Mouse (Mus musculus): ENCODE measurements around the gene Ifrd1. TPM values are rescaled to one million over a fixed set of nuclear protein-coding genes. Genes with fewer than 3 reads are reported as not detected.

Gene Ifrd1
- polyA plus RNA-seq, 1 experiment from 2014 or later = 122 TPM

DNA sequence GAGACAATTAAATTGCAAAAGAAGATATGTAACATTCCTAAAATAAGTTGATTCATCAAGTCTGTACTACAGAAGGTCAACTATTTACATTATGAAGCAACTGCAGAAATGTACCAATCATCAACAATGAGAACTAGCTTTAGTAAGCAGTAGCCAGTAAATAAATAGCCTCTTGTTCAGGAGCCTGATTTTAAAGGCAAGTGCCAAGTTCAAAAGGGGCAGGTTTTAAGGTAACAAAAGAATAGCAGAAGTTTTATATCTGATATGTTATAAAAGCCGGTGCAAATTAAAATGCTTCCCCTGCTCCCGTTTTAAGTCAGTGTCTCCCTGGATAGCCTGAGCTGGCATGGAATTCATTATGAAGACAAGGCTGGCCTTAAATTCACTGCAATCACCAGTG is 30.5 kb downstream of the Ifrd1 start:
- WGBS = 90% methylated on average over 2 of the region's 2 CpGs
- no peak overlapping the region for H3K4me2 ChIP-seq (replicated peaks; ENCODE audit: low read depth)
- H3K9ac ChIP-seq (ENCODE audit: low read length) = no peak overlapping the region
- TF ChIP-seq CTCF (IDR thresholded peaks at IDR 0.05; ENCODE audit: low read depth) (no peak), EP300 (optimal IDR thresholded peaks at IDR 0.05) (no peak)
- peaks cover 13% of the 10 kb centered on the region; the same call in 1 of the 2 replicates for H3K36me3 ChIP-seq (ENCODE audit: control insufficient read depth, insufficient read depth, low read length)
- no peaks in the 10 kb centered on the region for H3K27me3 ChIP-seq (ENCODE audit: control insufficient read depth, insufficient read depth, low read length)
- no peak overlapping the region for H3K4me3 ChIP-seq (ENCODE audit: low read depth, low read length)
- no peaks in the 10 kb centered on the region for H3K9me3 ChIP-seq (ENCODE audit: control insufficient read depth, low read length)
- DNase-seq (ENCODE audit: low spot score) (no peak), ATAC-seq (ENCODE audit: low FRiP score, low TSS enrichment) (no peak)
- H3K4me1 ChIP-seq (replicated peaks; ENCODE audit: control insufficient read depth, insufficient read depth) = 0 out of 2 replicates have a peak, but pooled peaks cover 3% of the 10 kb centered on the region
- H3K27ac ChIP-seq (replicated peaks) = no peak overlapping the region

DNA sequence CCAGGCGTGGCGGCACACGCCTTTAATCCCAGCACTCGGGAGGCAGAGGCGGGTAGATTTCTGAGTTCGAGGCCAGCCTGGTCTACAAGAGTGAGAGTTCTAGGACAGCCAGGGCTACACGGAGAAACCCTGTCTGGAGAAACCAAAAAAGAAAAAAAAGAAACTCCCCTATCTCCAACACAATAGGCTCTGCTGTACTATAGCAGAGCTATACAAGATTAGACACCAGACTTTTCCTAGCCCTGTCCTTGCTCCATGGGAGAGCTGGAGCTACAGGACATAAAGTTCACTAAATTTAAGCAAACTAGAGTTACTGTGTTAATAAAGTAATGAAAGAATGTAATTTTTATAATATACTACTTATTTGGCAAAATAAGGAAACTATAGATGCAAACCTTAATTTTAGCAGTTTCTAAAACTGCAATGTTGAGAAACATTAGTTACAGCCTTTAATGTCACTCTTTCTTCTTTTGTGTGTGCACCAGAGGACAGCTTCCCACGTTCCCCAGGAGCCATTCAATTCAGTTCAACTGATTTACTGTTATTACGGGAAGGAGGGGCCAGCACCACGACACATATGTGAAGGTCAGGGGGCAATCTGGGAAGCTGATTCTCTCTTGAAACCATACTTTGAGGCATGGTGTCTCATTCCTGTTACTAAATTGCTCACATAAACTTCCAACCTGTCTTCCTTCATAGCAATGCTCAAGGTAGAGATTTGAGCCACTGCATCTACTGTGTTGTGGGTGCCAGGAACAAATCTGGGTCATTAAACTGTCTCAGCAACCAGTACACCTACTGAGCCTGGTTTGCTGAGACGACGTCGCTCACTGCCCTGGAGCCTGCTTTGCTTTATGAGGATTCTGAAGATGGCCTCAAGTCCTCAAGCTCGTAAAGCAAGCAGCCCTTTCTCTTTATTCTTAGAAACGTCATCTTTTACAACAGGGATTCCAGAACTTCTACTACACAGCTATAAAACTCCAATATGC is 33.1 kb downstream of the Ifrd1 start:
- ATAC-seq (ENCODE audit: low FRiP score, low TSS enrichment) = no peak
- no peak overlapping the region for H3K9ac ChIP-seq (ENCODE audit: low read length)
- TF ChIP-seq EP300 (optimal IDR thresholded peaks at IDR 0.05) (no peak), CTCF (IDR thresholded peaks at IDR 0.05; ENCODE audit: low read depth) (no peak)
- H3K36me3 ChIP-seq (ENCODE audit: control insufficient read depth, insufficient read depth, low read length) = peaks cover 18% of the 10 kb centered on the region
- 92% methylated on average over 15 of the region's 15 CpGs for WGBS
- H3K27me3 ChIP-seq (ENCODE audit: control insufficient read depth, insufficient read depth, low read length) = no peaks in the 10 kb centered on the region
- H3K4me3 ChIP-seq (ENCODE audit: low read depth, low read length) = no peak overlapping the region
- no peaks in the 10 kb centered on the region for H3K9me3 ChIP-seq (ENCODE audit: control insufficient read depth, low read length)
- no peak overlapping the region for H3K4me2 ChIP-seq (replicated peaks; ENCODE audit: low read depth)
- H3K27ac ChIP-seq (replicated peaks) = no peak overlapping the region
- H3K4me1 ChIP-seq (replicated peaks; ENCODE audit: control insufficient read depth, insufficient read depth) = 0 out of 2 replicates have a peak, but pooled peaks cover 1% of the 10 kb centered on the region
- no peak for DNase-seq (ENCODE audit: low spot score)

DNA sequence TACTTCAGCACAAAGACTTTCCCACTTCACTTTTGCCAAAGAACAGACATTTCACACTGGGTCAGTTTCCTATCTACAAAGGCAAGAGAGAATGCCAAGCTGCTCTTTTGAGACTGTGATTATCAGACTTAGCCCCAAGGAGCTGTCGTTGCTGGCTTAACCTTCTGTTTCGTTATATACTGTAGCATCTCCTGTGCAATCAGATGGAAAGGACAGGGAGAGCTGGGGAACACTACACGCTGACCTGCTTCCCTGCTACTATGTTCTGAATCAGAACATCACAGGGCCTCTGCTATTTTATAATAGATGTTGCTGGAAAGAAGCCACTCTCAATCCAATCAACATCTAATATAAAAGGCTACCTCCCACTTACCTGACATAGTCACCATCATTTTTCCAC is 39.3 kb downstream of the Ifrd1 start:
- H3K27me3 ChIP-seq (ENCODE audit: control insufficient read depth, insufficient read depth, low read length) = no peaks in the 10 kb centered on the region
- no peak overlapping the region for H3K4me3 ChIP-seq (ENCODE audit: low read depth, low read length)
- no peak overlapping the region for H3K27ac ChIP-seq (replicated peaks)
- no peaks in the 10 kb centered on the region for H3K4me1 ChIP-seq (replicated peaks; ENCODE audit: control insufficient read depth, insufficient read depth)
- no peak overlapping the region for H3K4me2 ChIP-seq (replicated peaks; ENCODE audit: low read depth)
- H3K9ac ChIP-seq (ENCODE audit: low read length) = no peak overlapping the region
- no peak for DNase-seq (ENCODE audit: low spot score)
- peaks cover 27% of the 10 kb centered on the region for H3K36me3 ChIP-seq (ENCODE audit: control insufficient read depth, insufficient read depth, low read length)
- TF ChIP-seq EP300 (optimal IDR thresholded peaks at IDR 0.05) = no peak
- no peak for ATAC-seq (ENCODE audit: low FRiP score, low TSS enrichment)
- 90% methylated on average over 3 of the region's 3 CpGs for WGBS
- no peaks in the 10 kb centered on the region for H3K9me3 ChIP-seq (ENCODE audit: control insufficient read depth, low read length)

DNA sequence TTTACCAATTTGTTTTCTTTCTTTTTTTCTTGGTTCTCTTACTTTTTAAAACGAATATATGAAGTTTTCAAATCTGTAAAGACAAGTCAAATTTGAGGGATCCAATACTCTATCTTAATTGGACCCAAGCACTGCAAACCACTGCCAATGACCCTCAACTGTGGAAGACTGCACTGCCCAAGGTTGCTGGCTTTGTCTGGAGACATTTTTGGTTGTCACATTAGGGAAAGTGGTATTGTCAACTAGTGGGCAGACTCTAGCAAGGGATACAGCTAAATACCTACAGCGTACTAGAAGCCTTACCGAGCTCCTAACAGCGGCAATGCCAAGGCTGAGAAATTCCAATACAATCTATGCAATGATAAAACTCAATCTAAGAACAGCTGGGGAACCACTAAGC is 40.4 kb downstream of the Ifrd1 start:
- 93% methylated on average over 4 of the region's 4 CpGs for WGBS
- Histone ChIP-seq H3K36me3 (ENCODE audit: control insufficient read depth, insufficient read depth, low read length) (peaks cover 21% of the 10 kb centered on the region), H3K27ac (replicated peaks) (no peak overlapping the region), H3K27me3 (ENCODE audit: control insufficient read depth, insufficient read depth, low read length) (no peaks in the 10 kb centered on the region), H3K9me3 (ENCODE audit: control insufficient read depth, low read length) (no peaks in the 10 kb centered on the region), H3K4me3 (ENCODE audit: low read depth, low read length) (no peak overlapping the region), H3K9ac (ENCODE audit: low read length) (no peak overlapping the region), H3K4me2 (replicated peaks; ENCODE audit: low read depth) (no peak overlapping the region), H3K4me1 (replicated peaks; ENCODE audit: control insufficient read depth, insufficient read depth) (no peaks in the 10 kb centered on the region)
- DNase-seq (ENCODE audit: low spot score) (no peak), ATAC-seq (ENCODE audit: low FRiP score, low TSS enrichment) (no peak)
- no peak for TF ChIP-seq CTCF (IDR thresholded peaks at IDR 0.05; ENCODE audit: low read depth)

DNA sequence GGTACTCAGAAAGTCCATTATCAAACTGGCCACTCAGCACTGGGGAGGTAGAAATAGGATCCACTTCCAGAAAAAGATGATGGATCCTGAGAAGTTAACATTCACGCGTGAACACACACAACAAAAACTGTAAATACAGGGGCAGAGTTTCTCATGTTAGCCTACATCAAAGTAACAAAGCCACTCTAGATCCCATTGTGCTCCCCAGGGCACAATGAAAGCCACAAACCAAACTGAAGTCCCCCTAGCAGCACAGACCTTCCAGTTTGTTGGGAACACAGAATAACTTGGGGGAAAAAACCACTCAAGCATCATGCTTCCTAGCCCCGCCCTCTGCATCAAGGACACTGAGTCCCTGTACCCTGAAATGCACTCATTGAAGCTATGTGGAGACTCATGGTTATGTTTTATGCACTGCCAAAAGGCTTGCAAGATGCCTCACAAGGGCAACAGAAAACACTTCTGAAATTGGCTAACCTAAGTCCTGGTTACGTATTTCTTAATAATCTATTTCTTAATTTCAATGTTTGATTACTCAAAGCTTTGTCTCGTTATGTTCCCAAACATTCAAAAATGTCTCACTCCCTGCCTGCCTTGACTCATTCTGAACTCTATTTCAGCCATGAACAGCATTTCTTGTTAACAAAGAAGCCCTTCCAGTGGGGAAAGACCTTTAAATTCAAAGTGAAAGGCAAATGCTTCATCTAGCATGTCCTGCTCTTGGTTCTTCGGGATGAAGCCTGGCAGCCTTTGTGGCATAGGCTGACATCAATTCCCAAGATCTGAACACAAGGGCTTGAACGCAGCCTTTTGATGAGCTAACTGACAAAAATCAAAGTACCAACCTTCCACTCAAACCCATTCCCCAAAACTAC is 45.9 kb downstream of the Ifrd1 start:
- Histone ChIP-seq H3K4me2 (replicated peaks; ENCODE audit: low read depth) (no peak overlapping the region), H3K9me3 (ENCODE audit: control insufficient read depth, low read length) (no peaks in the 10 kb centered on the region), H3K36me3 (ENCODE audit: control insufficient read depth, insufficient read depth, low read length) (peaks cover 21% of the 10 kb centered on the region), H3K27ac (replicated peaks) (no peak overlapping the region), H3K4me3 (ENCODE audit: low read depth, low read length) (no peak overlapping the region), H3K9ac (ENCODE audit: low read length) (no peak overlapping the region), H3K4me1 (replicated peaks; ENCODE audit: control insufficient read depth, insufficient read depth) (no peaks in the 10 kb centered on the region), H3K27me3 (ENCODE audit: control insufficient read depth, insufficient read depth, low read length) (no peaks in the 10 kb centered on the region)
- no peak for ATAC-seq (ENCODE audit: low FRiP score, low TSS enrichment)
- 85% methylated on average over 7 of the region's 7 CpGs for WGBS
- DNase-seq (ENCODE audit: low spot score) = no peak
- TF ChIP-seq CTCF (IDR thresholded peaks at IDR 0.05; ENCODE audit: low read depth) (no peak), EP300 (optimal IDR thresholded peaks at IDR 0.05) (no peak)
